Mouse (Mus musculus) liver, embryonic 16.5 days (tissue): ENCODE measurements at regions not wholly inside any gene's neighbourhood (a gene's known extent, or its start where the extent isn't known, plus 50 kb on each side); places are given as distances from the start of the nearest gene placed in this dataset.

Experiments
- ATAC-seq: fragments of 200-750 bp; cut with Nextera tagmentation; 2 replicates; pipeline ENCODE4 v1.8.0; 2017; ENCODE audit warnings: low read depth, mild to moderate bottlenecking, moderate number of reproducible peaks, moderate library complexity
- H3K27ac ChIP-seq: fragments of 300-500 bp; sonication (generic); 2 replicates; pipeline ENCODE4 v1.5.1; 2014; ENCODE audit warnings: mild to moderate bottlenecking, low read length
- H3K27me3 ChIP-seq: fragments of 300-500 bp; sonication (generic); 2 replicates; pipeline ENCODE4 v1.6.1; 2014; ENCODE audit warnings: low read depth, low read length, mixed read lengths; ENCODE audit not compliant: control insufficient read depth, insufficient read depth
- H3K36me3 ChIP-seq: fragments of 300-500 bp; sonication (generic); 2 replicates; pipeline ENCODE4 v1.6.1; 2014; ENCODE audit warnings: mild to moderate bottlenecking; ENCODE audit not compliant: control insufficient read depth, insufficient read depth
- H3K4me1 ChIP-seq: fragments of 300-500 bp; sonication (generic); 2 replicates; pipeline ENCODE4 v1.6.1; 2014; ENCODE audit warnings: low read depth, low read length, mixed read lengths; ENCODE audit not compliant: control insufficient read depth
- H3K4me2 ChIP-seq: fragments of 300-500 bp; sonication (generic); 2 replicates; pipeline ENCODE4 v1.6.1; 2014; ENCODE audit warnings: low read depth, low read length, mixed read lengths
- H3K4me3 ChIP-seq: fragments of 300-500 bp; sonication (generic); 2 replicates; pipeline ENCODE4 v1.5.1; 2014; ENCODE audit warnings: low read depth, mild to moderate bottlenecking, low read length
- H3K9ac ChIP-seq: fragments of 300-500 bp; sonication (generic); 2 replicates; pipeline ENCODE4 v1.6.1; 2014; ENCODE audit warnings: low read depth, low read length
- H3K9me3 ChIP-seq: fragments of 300-500 bp; sonication (generic); replicated peaks from 2 replicates; pipeline ENCODE4 v1.6.1; 2016; ENCODE audit warnings: low read length; ENCODE audit not compliant: control insufficient read depth
- WGBS: fragments of 180-500 bp; shearing (Covaris S2); extraction: QIAGEN DNeasy Blood & Tissue Kit; methylation state at CpG from one replicate; pipeline ENCODE4 v1.1.7; 2014; ENCODE audit not compliant: insufficient replicate concordance; 5-methylcytosine and 5-hydroxymethylcytosine counted together

- Histone ChIP-seq H3K27me3 (no peaks in the 10 kb centered on the region), H3K36me3 (no peaks in the 10 kb centered on the region), H3K9ac (no peak overlapping the region), H3K9me3 (no peaks in the 10 kb centered on the region), H3K27ac (no peak overlapping the region), H3K4me1 (no peaks in the 10 kb centered on the region), H3K4me3 (no peak overlapping the region), H3K4me2 (no peak overlapping the region)
- no peak for ATAC-seq
- 51% methylated on average over 10 of the region's 10 CpGs for WGBS
Measured at GRCm38 (mm10) chr4:124393595-124393994, 217.0 kb downstream of the 3100002H09Rik start.

GRCm38 (mm10) chr4:124389067-124389466 is 221.5 kb downstream of the 3100002H09Rik start:
- 58% methylated on average over 10 of the region's 10 CpGs for WGBS
- H3K4me1 ChIP-seq = no peaks in the 10 kb centered on the region

GRCm38 (mm10) chr4:124385106-124386055 is 225.2 kb downstream of the 3100002H09Rik start:
- Histone ChIP-seq H3K9me3 (no peaks in the 10 kb centered on the region), H3K4me2 (no peak overlapping the region), H3K4me3 (no peak overlapping the region), H3K4me1 (no peaks in the 10 kb centered on the region), H3K27me3 (no peaks in the 10 kb centered on the region), H3K9ac (no peak overlapping the region), H3K27ac (no peak overlapping the region), H3K36me3 (no peaks in the 10 kb centered on the region)
- WGBS = 55% methylated on average over 11 of the region's 11 CpGs
- no peak for ATAC-seq

More at GRCm38 (mm10) chr4:124389067-124389466, 221.5 kb downstream of the 3100002H09Rik start:
- ATAC-seq = no peak
- Histone ChIP-seq H3K27me3 (no peaks in the 10 kb centered on the region), H3K27ac (no peak overlapping the region), H3K9me3 (no peaks in the 10 kb centered on the region), H3K4me2 (no peak overlapping the region), H3K9ac (no peak overlapping the region), H3K36me3 (no peaks in the 10 kb centered on the region), H3K4me3 (no peak overlapping the region)

- no peak overlapping the region for H3K27ac ChIP-seq
- H3K27me3 ChIP-seq = no peaks in the 10 kb centered on the region
- ATAC-seq = no peak
- no peak overlapping the region for H3K4me3 ChIP-seq
- no peaks in the 10 kb centered on the region for H3K36me3 ChIP-seq
- no peaks in the 10 kb centered on the region for H3K4me1 ChIP-seq
- no peak overlapping the region for H3K4me2 ChIP-seq
- no peak overlapping the region for H3K9ac ChIP-seq
- 44% methylated on average over 5 of the region's 5 CpGs for WGBS
- H3K9me3 ChIP-seq = no peaks in the 10 kb centered on the region
Measured at GRCm38 (mm10) chr4:124376504-124376903, 234.1 kb downstream of the 3100002H09Rik start.

- no peaks in the 10 kb centered on the region for H3K9me3 ChIP-seq
- no peak overlapping the region for H3K27ac ChIP-seq
- no peak for ATAC-seq
- no peaks in the 10 kb centered on the region for H3K27me3 ChIP-seq
- no peak overlapping the region for H3K4me2 ChIP-seq
- H3K4me3 ChIP-seq = no peak overlapping the region
- WGBS = 51% methylated on average over 6 of the region's 6 CpGs
- no peak overlapping the region for H3K9ac ChIP-seq
- no peaks in the 10 kb centered on the region for H3K4me1 ChIP-seq
- no peaks in the 10 kb centered on the region for H3K36me3 ChIP-seq
Measured at GRCm38 (mm10) chr4:124375581-124375980, 235.0 kb downstream of the 3100002H09Rik start.

- WGBS = 53% methylated on average over 3 of the region's 3 CpGs
Measured at GRCm38 (mm10) chr4:124368831-124369230, 241.8 kb downstream of the 3100002H09Rik start.

GRCm38 (mm10) chr4:124368085-124368484 is 242.5 kb downstream of the 3100002H09Rik start:
- Histone ChIP-seq H3K27me3 (no peaks in the 10 kb centered on the region), H3K9me3 (no peaks in the 10 kb centered on the region), H3K4me1 (no peaks in the 10 kb centered on the region), H3K4me2 (no peak overlapping the region), H3K36me3 (no peaks in the 10 kb centered on the region), H3K4me3 (no peak overlapping the region), H3K27ac (no peak overlapping the region), H3K9ac (no peak overlapping the region)
- ATAC-seq = no peak
- WGBS = 65% methylated on average over 10 of the region's 10 CpGs

More at GRCm38 (mm10) chr4:124368831-124369230, 241.8 kb downstream of the 3100002H09Rik start:
- Histone ChIP-seq H3K36me3 (no peaks in the 10 kb centered on the region), H3K9ac (no peak overlapping the region), H3K4me1 (no peaks in the 10 kb centered on the region), H3K4me3 (no peak overlapping the region), H3K4me2 (no peak overlapping the region), H3K9me3 (no peaks in the 10 kb centered on the region), H3K27ac (no peak overlapping the region), H3K27me3 (no peaks in the 10 kb centered on the region)
- ATAC-seq = no peak

- H3K4me2 ChIP-seq = no peak overlapping the region
- ATAC-seq = no peak
- no peaks in the 10 kb centered on the region for H3K36me3 ChIP-seq
- H3K4me3 ChIP-seq = no peak overlapping the region
- H3K4me1 ChIP-seq = no peaks in the 10 kb centered on the region
- 44% methylated on average over 6 of the region's 6 CpGs for WGBS
- H3K9me3 ChIP-seq = no peaks in the 10 kb centered on the region
- H3K27me3 ChIP-seq = no peaks in the 10 kb centered on the region; the same call in none of the 2 replicates
- H3K27ac ChIP-seq = no peak overlapping the region
- H3K9ac ChIP-seq = no peak overlapping the region
Measured at GRCm38 (mm10) chr4:124360578-124360908, 250.1 kb downstream of the 3100002H09Rik start.
